Mouse (Mus musculus) CH12.LX (cell line): Measurements from ENCODE around the gene Fndc7. TPM values are rescaled to one million over a fixed set of nuclear protein-coding genes. Genes with fewer than 3 reads are reported as not detected.

Experiments
- DNase-seq: peaks from one replicate; pipeline ENCODE4 v3.0.0-alpha.2; 2013; ENCODE audit errors: extremely low read depth
- H3K27ac ChIP-seq: 2 replicates; pipeline ENCODE4 v1.5.1; 2012; ENCODE audit warnings: low read depth, mild to moderate bottlenecking, control low read depth, moderate library complexity; ENCODE audit not compliant: insufficient read depth
- H3K27me3 ChIP-seq: replicated peaks from 2 replicates; pipeline ENCODE3; 2012; ENCODE audit warnings: inconsistent platforms
- H3K36me3 ChIP-seq, 2 experiments: replicated peaks in 1 of 2; 2 replicates each; pipeline versions ENCODE3 to v1.6.1; 2012; ENCODE audit warnings: inconsistent platforms in 1 of 2, low read length in 1 of 2, mild to moderate bottlenecking in 1 of 2, mixed read lengths in 1 of 2, moderate library complexity in 1 of 2; ENCODE audit not compliant: control insufficient read depth in 1 of 2, insufficient read depth in 1 of 2
- H3K4me1 ChIP-seq, 2 experiments: 2 replicates each; pipeline ENCODE4 v1.6.1; 2012; ENCODE audit warnings: inconsistent platforms in 1 of 2, moderate library complexity in 1 of 2; ENCODE audit not compliant: insufficient read depth in 2 of 2, control insufficient read depth in 1 of 2
- H3K4me2 ChIP-seq: 2 replicates; pipeline ENCODE4 v1.6.1; 2012; ENCODE audit warnings: low read depth, mild to moderate bottlenecking, control low read depth; ENCODE audit not compliant: poor library complexity, insufficient read depth, severe bottlenecking
- H3K4me3 ChIP-seq, 3 experiments: fragments of 150-350 bp in 1 of 3; sonication (generic) in 1 of 3; replicated peaks in 1 of 3; 2 replicates each; pipeline versions ENCODE3 to v1.5.1; 2011 to 2012; ENCODE audit warnings: low read depth in 2 of 3, low read length in 2 of 3, mild to moderate bottlenecking in 2 of 3, moderate library complexity in 2 of 3, control low read depth in 1 of 3, improper control_type of control experiment in 1 of 3, inconsistent platforms in 1 of 3, mixed read lengths in 1 of 3; ENCODE audit not compliant: poor library complexity in 1 of 3
- H3K79me2 ChIP-seq: replicated peaks from 2 replicates; pipeline ENCODE4 v1.6.1; 2012; ENCODE audit warnings: mild to moderate bottlenecking, moderate library complexity; ENCODE audit not compliant: control insufficient read depth, poor library complexity, insufficient read depth, severe bottlenecking; ENCODE audit errors: extremely low read depth
- H3K9ac ChIP-seq: 2 replicates; pipeline ENCODE4 v1.6.1; 2012; ENCODE audit warnings: low read depth, mild to moderate bottlenecking, control low read depth, moderate library complexity; ENCODE audit not compliant: insufficient read depth
- H3K9me3 ChIP-seq: replicated peaks from 2 replicates; pipeline ENCODE3; 2012; ENCODE audit warnings: low read length, inconsistent platforms, mixed read lengths
- BHLHE40 ChIP-seq: IDR thresholded peaks from 2 replicates; pipeline ENCODE4 v1.6.1; 2011; ENCODE audit warnings: mild to moderate bottlenecking, low read depth, low read length, improper control_type of control experiment
- CHD1 ChIP-seq: IDR thresholded peaks from 2 replicates; pipeline ENCODE4 v1.6.1; 2012; ENCODE audit warnings: low read depth, low read length, improper control_type of control experiment, inconsistent platforms
- E2F4 ChIP-seq: IDR thresholded peaks from 2 replicates; pipeline ENCODE4 v1.6.1; 2011; ENCODE audit warnings: low read depth, low read length, improper control_type of control experiment; ENCODE audit not compliant: insufficient replicate concordance
- EP300 ChIP-seq: IDR thresholded peaks from 2 replicates; pipeline ENCODE4 v1.6.1; 2011; ENCODE audit warnings: low read length, improper control_type of control experiment
- ETS1 ChIP-seq: conservative IDR thresholded peaks from 2 replicates; pipeline ENCODE4 v1.6.1; 2012; ENCODE audit warnings: low read depth, mild to moderate bottlenecking, inconsistent platforms, low read length, improper control_type of control experiment, moderate library complexity
- HCFC1 ChIP-seq: IDR thresholded peaks from 2 replicates; pipeline ENCODE4 v1.6.1; 2012; ENCODE audit warnings: low read depth, mild to moderate bottlenecking, inconsistent platforms, low read length, improper control_type of control experiment
- KAT2A ChIP-seq: IDR thresholded peaks from 2 replicates; pipeline ENCODE4 v1.6.1; 2012; ENCODE audit warnings: low read length, improper control_type of control experiment, inconsistent platforms; ENCODE audit not compliant: insufficient replicate concordance
- PAX5 ChIP-seq: IDR thresholded peaks from 2 replicates; pipeline ENCODE4 v1.6.1; 2012; ENCODE audit warnings: low read length, inconsistent platforms, mixed read lengths
- POLR2A ChIP-seq: IDR thresholded peaks from 2 replicates; pipeline ENCODE4 v1.6.1; 2011; ENCODE audit warnings: low read depth, mild to moderate bottlenecking, improper control_type of control experiment, low read length
- RCOR1 ChIP-seq: conservative IDR thresholded peaks from 2 replicates; pipeline ENCODE4 v1.6.1; 2012; ENCODE audit warnings: low read depth, mild to moderate bottlenecking, inconsistent platforms, low read length, improper control_type of control experiment
- SIN3A ChIP-seq: IDR thresholded peaks from 2 replicates; pipeline ENCODE4 v1.6.1; 2012; ENCODE audit warnings: low read length, improper control_type of control experiment, inconsistent platforms
- SMC3 ChIP-seq: IDR thresholded peaks from 2 replicates; pipeline ENCODE4 v1.6.1; 2011; ENCODE audit warnings: low read depth, low read length, improper control_type of control experiment
- TBP ChIP-seq: conservative IDR thresholded peaks from 2 replicates; pipeline ENCODE4 v1.6.1; 2011; ENCODE audit warnings: low read depth, low read length, improper control_type of control experiment
- ZKSCAN1 ChIP-seq: IDR thresholded peaks from 2 replicates; pipeline ENCODE4 v1.6.1; 2012; ENCODE audit warnings: low read depth, inconsistent platforms, low read length, improper control_type of control experiment, borderline replicate concordance
- ZNF384 ChIP-seq: IDR thresholded peaks from 2 replicates; pipeline ENCODE4 v1.6.1; 2012; ENCODE audit warnings: low read depth, low read length, improper control_type of control experiment, inconsistent platforms
- dilution Hi-C: fragments of 300-500 bp; cut with MboI; formaldehyde crosslinking; loops from 2 replicates; pipeline ENCODE4 v1.14.3; 2020; ENCODE audit warnings: low sequenced_read_pairs; ENCODE audit not compliant: extremely low pct_unique_long_range_greater_than_20kb, extremely low pct_ligation_motif_present
- in situ Hi-C: fragments of 300-500 bp; cut with MboI; formaldehyde crosslinking; loops from 3 replicates; pipeline ENCODE4 v1.14.3; 2019; ENCODE audit warnings: low sequenced_read_pairs, low pct_ligation_motif_present, low pct_unique_long_range_greater_than_20kb, mixed read lengths
- polyA plus RNA-seq: library from polyadenylated mRNA; unstranded; fragments of >175 nt; gene quantifications from 2 replicates; pipeline ENCODE4 v1.2.1, GENCODE M21; 2012; ENCODE audit warnings: low read depth; ENCODE audit not compliant: insufficient read length
- total RNA-seq, 2 experiments: library from RNA; depleted of rRNA; stranded (reverse); fragments of 300-350 nt in 1 of 2; fragments of >200 nt in 1 of 2; gene quantifications; 2 replicates each; pipeline ENCODE4 v1.2.3; 2012 to 2014

Fndc7 gene
- total and polyA plus RNA-seq, 3 experiments, result 0.61 to 1.1 (median 0.81) TPM

- peak; percentile 50 for TF ChIP-seq HCFC1
- peak; percentile 79 for TF ChIP-seq SIN3A
- peak; percentile 87 for TF ChIP-seq POLR2A
- no peak for TF ChIP-seq ZKSCAN1
- no peak for TF ChIP-seq ETS1
- 0 out of 2 replicates have a peak, but pooled peaks have one; percentile 23 for TF ChIP-seq TBP
Observed at GRCm38 (mm10) chr3:108840000-108840715, 49.6 kb downstream of the Fndc7 start, which contains the start of gene Stxbp3 (continued).

GRCm38 (mm10) chr3:108839647-108839999, 50.2 kb downstream of the Fndc7 start:
- peaks cover 3% of the 10 kb centered on the region for H3K27me3 ChIP-seq
- no peaks in the 10 kb centered on the region for H3K9me3 ChIP-seq
- TF ChIP-seq ZNF384, result peak; percentile 48; the same call in 1 of the 2 replicates
- no peak for TF ChIP-seq PAX5
- no peak for TF ChIP-seq SMC3
- peaks cover 7 to 12% of the 10 kb centered on the region in 2 experiments for H3K36me3 ChIP-seq
- peak; percentile 33 for DNase-seq
- H3K4me3 ChIP-seq, result peak overlapping the region; percentile 70 to 93 (median 89)
- peak overlapping the region; percentile 72 for H3K9ac ChIP-seq
- H3K4me2 ChIP-seq, result peak overlapping the region; percentile 32
- dilution Hi-C loops (no loop called here), in situ Hi-C loops (no loop called here)
- peak overlapping the region; percentile 23; the same call in 1 of the 2 replicates for H3K27ac ChIP-seq
- peaks cover 4 to 15% of the 10 kb centered on the region in 2 experiments; a peak in 3 of 4 replicates for H3K4me1 ChIP-seq
- H3K79me2 ChIP-seq, result peaks cover 26% of the 10 kb centered on the region

DNA sequence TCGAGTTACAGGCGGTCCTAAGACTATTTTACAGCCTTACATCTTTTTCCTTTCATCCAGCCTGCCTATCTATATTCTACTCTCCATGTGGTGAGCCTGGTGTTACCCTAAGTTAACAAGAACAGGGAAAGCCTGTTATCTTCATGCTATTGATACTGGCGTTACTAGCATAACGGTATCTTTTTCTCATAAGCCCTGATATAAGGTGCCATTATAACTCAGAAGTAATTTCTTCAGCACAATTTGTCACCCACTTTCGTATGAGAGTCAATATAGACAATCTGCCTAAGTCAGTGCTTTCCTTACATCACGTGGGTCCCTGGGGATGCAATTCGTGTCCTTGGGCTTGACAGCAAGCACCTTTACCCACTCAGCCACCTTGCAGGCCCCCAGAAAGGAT, 50.8 kb downstream of the Fndc7 start:
- H3K79me2 ChIP-seq, result peaks cover 26% of the 10 kb centered on the region
- peaks cover 4 to 15% of the 10 kb centered on the region in 2 experiments; a peak in 3 of 4 replicates for H3K4me1 ChIP-seq
- H3K36me3 ChIP-seq, result peaks cover 7 to 16% of the 10 kb centered on the region in 2 experiments
- dilution Hi-C loops (no loop called here), in situ Hi-C loops (no loop called here)
- peak overlapping the region in 1 of 3 experiments; percentile 93 for H3K4me3 ChIP-seq
- H3K9me3 ChIP-seq, result no peaks in the 10 kb centered on the region
- peak overlapping the region; percentile 70 for H3K4me2 ChIP-seq
- H3K9ac ChIP-seq, result peak overlapping the region; percentile 72; the same call in 1 of the 2 replicates
- no peak overlapping the region for H3K27ac ChIP-seq
- H3K27me3 ChIP-seq, result peaks cover 3% of the 10 kb centered on the region
- TF ChIP-seq TBP (no peak), KAT2A (no peak), CHD1 (no peak), RCOR1 (no peak), E2F4 (no peak), EP300 (no peak), BHLHE40 (no peak)
- no peak for DNase-seq
